Mouse (Mus musculus): ENCODE data around the gene Tenm4. TPM values are rescaled to one million over a fixed set of nuclear protein-coding genes. Genes with fewer than 3 reads are reported as not detected.

Gene Tenm4
- polyA plus RNA-seq, 1 experiment from 2014 or later: 31.3 TPM

GRCm38 (mm10) chr7:96801368-96801767 is 630.3 kb downstream of the Tenm4 start:
- H3K4me2 ChIP-seq (ENCODE audit: low read depth, low read length): no peak overlapping the region
- no peaks in the 10 kb centered on the region for H3K9me3 ChIP-seq (ENCODE audit: control insufficient read depth, low read length)
- H3K4me1 ChIP-seq (ENCODE audit: control insufficient read depth, insufficient read depth, low read length): peaks cover 35% of the 10 kb centered on the region
- H3K4me3 ChIP-seq (ENCODE audit: low read depth, low read length): no peak overlapping the region
- 35% methylated on average over 9 of the region's 9 CpGs for WGBS
- ATAC-seq (ENCODE audit: low read depth): no peak
- no peaks in the 10 kb centered on the region for H3K36me3 ChIP-seq (ENCODE audit: control insufficient read depth, insufficient read depth, low read length)
- no peak overlapping the region for H3K27ac ChIP-seq (replicated peaks; ENCODE audit: low read depth, low read length)
- H3K9ac ChIP-seq (ENCODE audit: low read depth, low read length): no peak overlapping the region
- H3K27me3 ChIP-seq (replicated peaks; ENCODE audit: control insufficient read depth, insufficient read depth, low read length): no peaks in the 10 kb centered on the region
- peak; percentile 52 for DNase-seq (ENCODE audit: low spot score)

- Histone ChIP-seq H3K4me1 (ENCODE audit: control insufficient read depth, insufficient read depth, low read length) (peaks cover 26% of the 10 kb centered on the region), H3K9ac (ENCODE audit: low read depth, low read length) (no peak overlapping the region), H3K36me3 (ENCODE audit: control insufficient read depth, insufficient read depth, low read length) (no peaks in the 10 kb centered on the region), H3K9me3 (ENCODE audit: control insufficient read depth, low read length) (no peaks in the 10 kb centered on the region), H3K27me3 (replicated peaks; ENCODE audit: control insufficient read depth, insufficient read depth, low read length) (no peaks in the 10 kb centered on the region), H3K27ac (replicated peaks; ENCODE audit: low read depth, low read length) (no peak overlapping the region), H3K4me2 (ENCODE audit: low read depth, low read length) (no peak overlapping the region), H3K4me3 (ENCODE audit: low read depth, low read length) (no peak overlapping the region)
- no peak for DNase-seq (ENCODE audit: low spot score)
- no peak for ATAC-seq (ENCODE audit: low read depth)
- WGBS: 90% methylated on average over 3 of the region's 3 CpGs
These were observed 631.2 kb downstream of the Tenm4 start for GRCm38 (mm10) chr7:96802216-96802615.

- ATAC-seq (ENCODE audit: low read depth): no peak
- H3K36me3 ChIP-seq (ENCODE audit: control insufficient read depth, insufficient read depth, low read length): no peaks in the 10 kb centered on the region
- no peak overlapping the region for H3K4me3 ChIP-seq (ENCODE audit: low read depth, low read length)
- no peak for DNase-seq (ENCODE audit: low spot score)
- H3K9me3 ChIP-seq (ENCODE audit: control insufficient read depth, low read length): no peaks in the 10 kb centered on the region
- H3K4me1 ChIP-seq (ENCODE audit: control insufficient read depth, insufficient read depth, low read length): peaks cover under 1% of the 10 kb centered on the region; the same call in 1 of the 2 replicates
- H3K4me2 ChIP-seq (ENCODE audit: low read depth, low read length): no peak overlapping the region
- no peak overlapping the region; the same call in 1 of the 2 replicates for H3K27ac ChIP-seq (replicated peaks; ENCODE audit: low read depth, low read length)
- 48% methylated on average over 1 of the region's 1 CpGs for WGBS
- H3K27me3 ChIP-seq (replicated peaks; ENCODE audit: control insufficient read depth, insufficient read depth, low read length): no peaks in the 10 kb centered on the region
- no peak overlapping the region for H3K9ac ChIP-seq (ENCODE audit: low read depth, low read length)
These were observed 635.5 kb downstream of the Tenm4 start for GRCm38 (mm10) chr7:96806561-96806960.

- H3K27ac ChIP-seq (replicated peaks; ENCODE audit: low read depth, low read length): no peak overlapping the region
- WGBS: 64% methylated on average over 15 of the region's 15 CpGs
- H3K4me2 ChIP-seq (ENCODE audit: low read depth, low read length): no peak overlapping the region
These were observed 636.4 kb downstream of the Tenm4 start for GRCm38 (mm10) chr7:96807281-96808058.

GRCm38 (mm10) chr7:96808059-96808646 is 637.1 kb downstream of the Tenm4 start:
- 80% methylated on average over 7 of the region's 7 CpGs for WGBS
- Histone ChIP-seq H3K9ac (ENCODE audit: low read depth, low read length) (no peak overlapping the region), H3K27ac (replicated peaks; ENCODE audit: low read depth, low read length) (no peak overlapping the region), H3K4me1 (ENCODE audit: control insufficient read depth, insufficient read depth, low read length) (peaks cover 5% of the 10 kb centered on the region), H3K9me3 (ENCODE audit: control insufficient read depth, low read length) (no peaks in the 10 kb centered on the region), H3K4me3 (ENCODE audit: low read depth, low read length) (no peak overlapping the region), H3K27me3 (replicated peaks; ENCODE audit: control insufficient read depth, insufficient read depth, low read length) (no peaks in the 10 kb centered on the region), H3K4me2 (ENCODE audit: low read depth, low read length) (no peak overlapping the region), H3K36me3 (ENCODE audit: control insufficient read depth, insufficient read depth, low read length) (no peaks in the 10 kb centered on the region)
- DNase-seq (ENCODE audit: low spot score): no peak
- ATAC-seq (ENCODE audit: low read depth): no peak

More at GRCm38 (mm10) chr7:96807281-96808058, 636.4 kb downstream of the Tenm4 start:
- H3K27me3 ChIP-seq (replicated peaks; ENCODE audit: control insufficient read depth, insufficient read depth, low read length): no peaks in the 10 kb centered on the region
- H3K36me3 ChIP-seq (ENCODE audit: control insufficient read depth, insufficient read depth, low read length): no peaks in the 10 kb centered on the region
- no peak overlapping the region for H3K9ac ChIP-seq (ENCODE audit: low read depth, low read length)
- ATAC-seq (ENCODE audit: low read depth) (no peak), DNase-seq (ENCODE audit: low spot score) (peak; percentile 23)
- H3K4me1 ChIP-seq (ENCODE audit: control insufficient read depth, insufficient read depth, low read length): no peaks in the 10 kb centered on the region
- no peak overlapping the region for H3K4me3 ChIP-seq (ENCODE audit: low read depth, low read length)
- no peaks in the 10 kb centered on the region for H3K9me3 ChIP-seq (ENCODE audit: control insufficient read depth, low read length)

- H3K36me3 ChIP-seq (ENCODE audit: control insufficient read depth, insufficient read depth, low read length): no peaks in the 10 kb centered on the region
- H3K27ac ChIP-seq (replicated peaks; ENCODE audit: low read depth, low read length): no peak overlapping the region
- H3K4me3 ChIP-seq (ENCODE audit: low read depth, low read length): no peak overlapping the region
- no peak overlapping the region for H3K9ac ChIP-seq (ENCODE audit: low read depth, low read length)
- H3K9me3 ChIP-seq (ENCODE audit: control insufficient read depth, low read length): no peaks in the 10 kb centered on the region
- H3K27me3 ChIP-seq (replicated peaks; ENCODE audit: control insufficient read depth, insufficient read depth, low read length): no peaks in the 10 kb centered on the region
- no peak overlapping the region for H3K4me2 ChIP-seq (ENCODE audit: low read depth, low read length)
- DNase-seq (ENCODE audit: low spot score): no peak
- no peak for ATAC-seq (ENCODE audit: low read depth)
- H3K4me1 ChIP-seq (ENCODE audit: control insufficient read depth, insufficient read depth, low read length): peaks cover 25% of the 10 kb centered on the region
- WGBS: 91% methylated on average over 11 of the region's 11 CpGs
These were observed 640.6 kb downstream of the Tenm4 start for GRCm38 (mm10) chr7:96811691-96812090.

GRCm38 (mm10) chr7:96813036-96813435 is 642.0 kb downstream of the Tenm4 start:
- Histone ChIP-seq H3K4me3 (ENCODE audit: low read depth, low read length) (no peak overlapping the region), H3K27ac (replicated peaks; ENCODE audit: low read depth, low read length) (peak overlapping the region; percentile 30), H3K36me3 (ENCODE audit: control insufficient read depth, insufficient read depth, low read length) (no peaks in the 10 kb centered on the region), H3K4me2 (ENCODE audit: low read depth, low read length) (no peak overlapping the region), H3K27me3 (replicated peaks; ENCODE audit: control insufficient read depth, insufficient read depth, low read length) (no peaks in the 10 kb centered on the region), H3K9ac (ENCODE audit: low read depth, low read length) (no peak overlapping the region), H3K9me3 (ENCODE audit: control insufficient read depth, low read length) (no peaks in the 10 kb centered on the region), H3K4me1 (ENCODE audit: control insufficient read depth, insufficient read depth, low read length) (peaks cover 25% of the 10 kb centered on the region)
- DNase-seq (ENCODE audit: low spot score): peak; percentile 18
- 0 out of 2 replicates have a peak, but pooled peaks have one; percentile 3 for ATAC-seq (ENCODE audit: low read depth)
- 56% methylated on average over 5 of the region's 5 CpGs for whole genome bisulfite sequencing

- Histone ChIP-seq H3K4me3 (ENCODE audit: low read depth, low read length) (no peak overlapping the region), H3K27ac (replicated peaks; ENCODE audit: low read depth, low read length) (peak overlapping the region; percentile 30), H3K4me2 (ENCODE audit: low read depth, low read length) (no peak overlapping the region), H3K4me1 (ENCODE audit: control insufficient read depth, insufficient read depth, low read length) (peaks cover 25% of the 10 kb centered on the region), H3K36me3 (ENCODE audit: control insufficient read depth, insufficient read depth, low read length) (no peaks in the 10 kb centered on the region), H3K27me3 (replicated peaks; ENCODE audit: control insufficient read depth, insufficient read depth, low read length) (no peaks in the 10 kb centered on the region), H3K9ac (ENCODE audit: low read depth, low read length) (no peak overlapping the region), H3K9me3 (ENCODE audit: control insufficient read depth, low read length) (no peaks in the 10 kb centered on the region)
- DNase-seq (ENCODE audit: low spot score) (peak; percentile 83), ATAC-seq (ENCODE audit: low read depth) (peak; percentile 73)
- 38% methylated on average over 9 of the region's 9 CpGs for WGBS
These were observed 642.7 kb downstream of the Tenm4 start for GRCm38 (mm10) chr7:96813497-96814400.
